Mouse (Mus musculus) kidney, adult 8-10 months (tissue): ENCODE measurements around the gene Polr2f.
A peak's percentile ranks its signal among the peaks of the same experiment; 100 is the strongest.

ENCODE experiments used
- DNase-seq, 2 experiments: peaks; one replicate each; pipeline ENCODE4 v3.0.0; 2022

The Polr2f gene

DNA sequence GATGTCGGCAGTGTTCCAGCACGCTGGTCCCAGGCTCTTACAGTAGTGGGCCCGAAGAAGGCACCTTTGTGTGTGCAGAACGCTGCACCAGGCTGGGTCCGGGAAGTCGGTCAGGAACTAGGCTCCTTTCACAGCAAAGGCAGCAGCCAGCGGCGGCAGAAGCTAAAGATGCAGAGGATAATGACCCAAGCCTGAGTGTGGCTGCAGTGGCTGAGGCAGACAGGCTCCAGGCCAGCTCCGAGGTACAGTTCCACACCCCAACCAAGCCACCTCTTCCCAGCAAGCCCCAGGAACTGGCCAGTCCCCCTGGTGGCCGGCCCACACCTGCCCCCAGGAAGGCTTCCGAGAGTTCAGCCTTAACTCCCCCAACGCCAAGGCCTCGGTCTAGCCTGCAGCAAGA is 18.3 kb upstream of the Polr2f start:
- DNase-seq, result no peak

DNA sequence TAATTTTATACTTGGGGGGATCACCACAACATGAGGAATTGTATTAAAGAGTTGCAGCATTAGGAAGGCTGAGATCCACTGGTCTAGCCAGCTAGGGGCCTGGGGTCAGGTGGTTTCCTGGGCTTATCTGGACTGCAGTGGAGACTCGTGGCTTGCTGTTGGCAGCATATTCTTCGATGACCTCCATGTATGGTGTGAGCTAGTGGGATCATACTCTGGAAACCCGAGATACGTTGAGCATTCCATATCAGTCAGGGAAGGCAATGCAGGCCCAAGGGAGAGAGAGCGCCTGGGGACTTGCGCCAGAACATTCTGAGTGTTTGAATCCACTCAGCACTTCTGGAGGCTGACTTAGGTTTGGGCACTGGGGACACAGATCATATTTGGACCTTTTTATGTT is 17.1 kb upstream of the Polr2f start:
- no peak for DNase-seq

DNA sequence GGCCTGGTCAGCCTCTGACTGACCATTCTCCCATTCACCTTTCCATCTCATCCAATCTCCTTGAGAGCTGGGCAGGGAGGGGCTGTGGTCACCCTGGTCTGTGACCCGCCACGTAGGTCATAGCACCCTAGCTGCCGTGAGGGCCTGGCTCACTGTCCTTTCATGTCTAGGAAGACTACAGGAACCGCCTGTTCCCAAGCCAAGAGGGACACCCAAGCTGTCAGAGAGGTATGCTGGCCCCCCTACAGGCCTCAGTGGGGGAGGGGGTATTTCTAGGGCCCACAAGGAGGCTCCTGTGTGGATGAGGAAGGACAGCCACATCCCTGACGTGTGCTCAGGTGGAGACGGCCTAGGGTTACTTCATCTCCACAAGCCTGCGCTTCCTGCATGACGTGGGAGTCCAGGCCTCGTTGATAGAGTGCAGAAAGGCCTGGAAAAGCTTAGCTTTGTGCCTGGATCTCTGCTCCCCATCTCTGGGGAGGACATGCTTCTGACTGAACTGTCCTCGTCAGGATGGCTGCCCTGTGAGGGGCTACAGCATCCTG is 16.4 kb upstream of the Polr2f start:
- no peak for DNase-seq

DNA sequence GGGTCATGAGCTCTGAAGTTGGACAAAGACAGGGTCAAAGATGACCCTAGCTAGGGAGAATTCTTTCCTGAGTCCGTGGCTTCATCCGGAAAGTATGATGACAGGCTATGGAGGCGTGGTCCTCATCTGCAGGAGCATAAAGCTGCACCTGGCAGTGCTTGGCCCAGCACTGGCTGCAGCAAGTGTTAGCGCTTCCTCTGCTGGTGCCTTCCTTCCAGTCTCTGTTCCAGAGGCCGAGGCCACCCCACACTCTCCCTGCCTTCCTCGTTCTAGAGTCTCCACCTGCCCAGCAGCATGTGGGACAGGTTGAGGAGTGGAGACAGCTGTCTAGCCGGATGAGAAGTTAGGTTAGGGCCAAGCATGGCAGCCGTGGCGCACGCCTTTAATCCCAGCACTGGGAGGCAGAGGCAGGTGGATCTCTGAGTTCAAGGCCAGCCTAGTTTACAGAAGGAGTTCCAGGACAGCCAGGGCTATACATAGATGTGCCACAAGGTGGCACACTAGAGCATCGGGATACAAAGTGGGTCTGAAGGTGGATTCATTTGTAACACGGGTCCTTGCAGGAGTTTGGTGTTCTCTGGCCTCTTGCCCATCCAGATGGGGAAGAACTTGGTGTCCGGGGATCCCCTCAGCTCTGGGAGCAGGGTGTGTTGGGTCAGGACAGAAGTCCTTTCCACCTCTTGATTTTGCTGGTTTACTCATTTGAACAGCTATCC is 14.4 kb upstream of the Polr2f start:
- peak in 1 of 2 experiments; percentile 74 for DNase-seq

DNA sequence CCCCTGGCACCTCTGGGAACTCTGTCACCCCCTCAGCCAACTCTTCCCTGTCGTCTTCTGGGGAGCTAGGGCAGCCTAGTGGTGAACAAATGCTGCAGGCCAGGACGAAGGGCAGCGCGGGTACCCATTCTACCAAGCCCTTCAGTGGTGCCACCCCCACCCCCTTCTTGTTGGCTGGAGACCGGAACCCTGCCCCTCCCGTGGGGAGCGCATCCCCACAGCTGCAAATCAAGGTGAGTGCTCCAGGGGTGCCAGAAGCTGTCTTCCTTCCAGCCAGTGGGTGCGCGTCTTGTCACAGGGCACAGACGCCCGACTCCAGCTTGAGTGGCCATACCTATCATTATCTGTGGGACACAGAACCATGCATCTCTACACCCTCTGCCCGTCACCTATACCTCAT is 13.7 kb upstream of the Polr2f start:
- no peak for DNase-seq

DNA sequence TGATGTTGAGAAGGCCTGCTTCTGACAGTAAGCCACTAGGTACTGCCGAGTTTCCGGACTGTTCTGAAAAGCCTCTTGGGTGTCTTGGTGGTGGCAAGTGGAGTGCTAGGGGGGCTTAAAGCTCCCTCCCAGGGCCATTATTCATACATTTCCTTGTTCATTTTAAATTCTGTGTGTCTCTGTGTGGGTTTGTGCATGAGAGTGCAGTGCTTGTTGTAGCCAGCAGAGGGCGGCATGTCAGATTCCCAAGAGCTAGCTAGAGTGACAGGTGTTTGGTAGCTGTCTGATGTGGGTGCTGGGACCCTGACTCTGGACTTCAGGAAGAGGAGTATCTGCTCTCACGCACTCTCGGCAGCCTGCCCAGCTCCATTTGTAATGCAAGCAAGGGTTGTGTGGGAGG is 12.6 kb upstream of the Polr2f start:
- no peak for DNase-seq

DNA sequence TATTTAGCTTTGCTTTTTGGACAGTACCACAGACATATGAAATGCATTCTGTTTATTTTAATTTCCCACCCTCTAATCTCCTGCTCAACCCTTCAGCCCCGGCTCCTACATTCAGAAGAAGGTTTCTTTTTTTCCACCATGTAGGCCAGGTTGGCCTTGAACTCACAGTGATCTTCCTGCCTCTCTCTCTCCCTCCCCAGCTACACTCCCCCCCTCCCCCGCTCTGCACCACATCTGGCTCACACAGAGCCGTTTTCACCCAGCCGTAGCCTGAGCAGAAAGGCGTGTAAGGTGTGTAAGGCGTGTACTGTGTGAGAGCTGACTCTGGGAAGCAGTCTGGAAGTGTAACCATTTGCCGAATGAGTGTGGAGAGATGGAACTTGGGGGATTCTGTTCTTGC is 11.5 kb upstream of the Polr2f start:
- no peak for DNase-seq

DNA sequence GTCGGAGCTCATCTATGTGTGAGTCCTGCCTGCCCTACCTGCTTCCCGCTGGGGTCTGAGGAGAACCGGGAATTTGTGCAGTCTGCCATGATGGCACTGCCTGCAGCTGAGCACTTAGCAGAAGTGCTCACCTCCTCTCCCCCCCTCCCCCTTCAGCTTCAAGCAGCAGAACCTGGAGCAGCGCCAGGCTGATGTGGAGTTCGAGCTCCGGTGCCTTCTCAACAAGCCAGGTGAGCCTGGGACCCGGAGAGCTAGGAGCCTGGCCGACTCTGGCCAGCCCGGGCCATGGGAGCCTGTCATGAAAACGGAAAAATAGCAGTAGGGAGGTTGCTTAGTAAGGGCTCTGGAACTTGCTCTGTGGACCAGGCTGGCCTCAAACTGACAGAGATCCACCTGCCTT is 10.0 kb upstream of the Polr2f start:
- DNase-seq, result peak; percentile 60 to 65

DNA sequence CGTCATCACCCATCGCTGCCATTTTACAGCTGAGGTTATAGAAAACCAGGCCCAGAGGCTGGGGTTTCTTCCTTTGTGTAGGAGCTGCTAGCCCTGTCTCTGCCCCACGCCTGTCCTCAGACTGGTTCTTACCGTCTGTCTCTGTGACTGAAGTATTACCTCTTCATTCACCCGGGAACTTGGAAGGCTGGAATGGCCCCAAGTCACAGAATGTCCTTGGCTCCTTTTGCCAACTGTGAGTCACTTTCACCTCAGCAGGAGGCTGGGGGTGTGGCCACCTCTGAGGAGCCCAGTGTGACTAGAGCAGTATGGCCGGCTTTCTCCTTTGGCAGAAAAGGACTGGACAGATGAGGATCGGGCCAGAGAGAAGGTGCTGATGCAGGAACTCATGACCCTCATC is 9.4 kb upstream of the Polr2f start:
- peak; percentile 91 to 97 for DNase-seq

DNA sequence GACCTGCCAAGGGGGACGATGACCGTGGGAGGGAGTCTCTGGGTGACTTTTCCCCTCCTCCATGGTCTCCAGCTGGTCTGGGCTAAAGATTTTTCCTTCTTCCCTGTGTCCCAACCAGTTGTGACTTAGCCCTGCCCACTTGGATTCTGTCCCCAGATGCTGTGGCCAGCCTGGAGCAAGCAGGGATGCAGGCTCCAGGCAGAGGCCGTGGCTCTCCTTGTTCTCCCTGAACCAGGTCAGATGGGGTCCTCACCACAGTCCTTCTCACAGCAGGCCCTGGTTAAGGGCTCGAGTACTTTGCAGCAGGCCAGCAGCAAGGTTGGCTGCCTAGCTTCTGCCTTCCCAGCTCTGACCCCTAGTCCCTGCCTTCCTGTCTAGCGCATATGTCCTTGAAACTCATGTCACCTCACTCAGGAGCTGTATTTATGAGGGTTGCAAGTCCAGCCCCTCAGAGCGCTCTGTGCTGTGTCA is 7.6 kb upstream of the Polr2f start:
- DNase-seq, result peak in 1 of 2 experiments; percentile 37

DNA sequence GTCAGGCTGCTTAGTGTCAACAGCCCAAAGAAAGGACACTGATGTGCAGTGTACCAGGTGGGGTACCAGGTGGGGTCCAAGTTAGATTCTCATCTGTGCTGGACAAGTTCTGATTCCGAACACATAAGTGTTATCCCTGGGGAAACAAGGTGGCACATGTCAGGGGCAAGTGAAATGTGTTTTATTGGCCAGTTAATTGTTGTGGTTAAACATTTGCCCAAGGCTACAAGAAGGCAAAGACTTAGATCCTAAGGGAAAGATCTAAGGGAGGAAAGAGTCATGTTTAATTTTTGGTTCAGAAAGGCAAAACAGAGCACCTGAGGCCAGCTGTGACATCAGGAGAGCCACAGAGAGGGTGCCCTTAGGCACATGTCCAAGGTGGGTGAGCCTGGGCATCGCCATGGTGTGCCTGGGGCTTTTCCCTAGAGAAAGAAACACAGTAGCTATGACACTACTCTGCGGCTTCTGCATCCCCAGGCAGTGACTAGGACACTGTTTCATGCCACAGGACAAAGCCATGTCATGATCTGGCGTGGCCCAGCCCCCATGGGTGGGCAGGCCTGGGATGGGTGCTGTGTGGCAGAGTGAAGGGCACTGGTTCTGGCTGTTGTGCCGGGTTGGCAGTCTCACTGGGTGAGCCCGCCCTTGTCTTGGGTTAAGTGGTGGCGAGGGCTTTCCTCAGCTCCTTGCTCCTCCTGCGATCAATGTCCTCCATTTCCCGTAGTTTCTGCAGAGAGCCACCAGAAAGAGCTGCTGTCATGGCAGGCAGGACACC is 6.1 kb upstream of the Polr2f start:
- no peak for DNase-seq

DNA sequence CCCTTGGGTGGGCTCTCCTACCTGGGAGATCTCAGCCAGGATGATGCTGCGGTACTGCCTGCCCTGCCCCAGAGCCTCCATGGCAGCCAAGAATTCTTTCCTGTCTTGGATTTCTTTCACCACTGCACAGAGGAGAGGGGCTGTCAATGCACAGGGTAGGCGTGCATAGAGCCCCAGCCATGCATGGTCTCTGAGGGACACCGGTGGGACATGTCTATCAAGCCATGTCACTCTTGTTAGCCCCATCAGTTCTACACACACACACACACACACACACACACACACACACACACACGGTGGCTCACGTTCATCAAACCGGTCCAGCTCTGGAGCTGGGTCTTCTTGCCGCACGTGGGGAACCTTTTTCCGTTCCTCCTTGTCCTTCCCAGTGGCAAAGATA is 5.5 kb upstream of the Polr2f start:
- DNase-seq, result no peak

DNA sequence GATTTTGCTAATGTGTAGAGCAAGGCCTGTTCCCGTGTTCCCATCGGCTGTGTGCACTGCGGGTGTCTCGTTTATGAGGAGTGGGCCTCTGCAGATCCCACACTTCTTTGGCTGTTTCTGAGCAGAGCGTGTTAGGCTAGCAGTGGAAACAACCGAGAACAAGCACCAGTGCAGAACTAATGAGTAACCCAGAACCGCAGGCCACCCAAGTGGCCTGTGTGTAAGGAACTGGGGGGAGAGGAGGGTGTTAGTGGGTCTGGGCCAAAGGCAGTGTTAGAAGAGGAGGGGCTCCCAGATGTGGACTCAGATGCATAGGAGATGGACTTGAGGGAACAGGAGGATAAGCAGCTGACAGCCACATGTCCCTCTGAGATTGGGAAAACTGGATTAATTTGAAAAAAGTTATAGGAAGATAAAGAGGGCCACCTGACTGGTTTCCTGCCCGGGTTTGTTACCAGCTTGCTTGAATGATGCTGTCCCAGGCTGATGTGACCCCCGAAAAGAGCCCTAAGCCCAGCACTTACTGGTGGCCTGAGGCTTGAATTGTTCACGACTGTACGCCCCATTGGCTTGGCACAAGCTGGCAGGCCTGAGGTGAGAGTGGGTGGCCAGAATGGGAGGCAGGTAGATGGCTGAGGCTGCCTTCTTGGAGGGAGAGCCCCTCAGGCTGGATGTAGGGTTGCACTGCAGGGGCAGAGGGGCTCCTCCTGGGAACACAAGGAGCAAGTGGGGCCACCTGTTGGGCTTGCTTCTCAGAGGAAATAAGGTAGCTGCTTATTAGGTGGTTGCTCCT is 4.8 kb upstream of the Polr2f start:
- peak; percentile 42 to 47 for DNase-seq

DNA sequence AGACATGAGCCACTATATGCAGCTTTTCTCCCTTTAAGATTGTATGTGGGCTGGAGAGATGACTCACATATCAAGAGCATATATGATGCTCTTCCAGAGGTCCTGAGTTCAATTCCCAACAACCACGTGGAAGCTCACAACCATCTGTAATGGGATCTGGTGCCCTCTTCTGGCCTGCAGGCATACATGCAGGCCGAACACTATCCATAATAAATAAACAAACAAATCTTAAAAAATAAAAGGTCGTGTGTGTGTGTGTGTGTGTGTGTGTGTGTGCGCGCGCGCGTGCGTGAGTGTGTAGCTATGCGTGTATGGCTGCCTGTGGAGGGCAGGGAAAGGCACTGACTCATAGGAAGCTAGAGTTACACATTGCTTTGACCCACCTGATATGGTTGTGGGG is 1.2 kb upstream of the Polr2f start:
- no peak for DNase-seq

DNA sequence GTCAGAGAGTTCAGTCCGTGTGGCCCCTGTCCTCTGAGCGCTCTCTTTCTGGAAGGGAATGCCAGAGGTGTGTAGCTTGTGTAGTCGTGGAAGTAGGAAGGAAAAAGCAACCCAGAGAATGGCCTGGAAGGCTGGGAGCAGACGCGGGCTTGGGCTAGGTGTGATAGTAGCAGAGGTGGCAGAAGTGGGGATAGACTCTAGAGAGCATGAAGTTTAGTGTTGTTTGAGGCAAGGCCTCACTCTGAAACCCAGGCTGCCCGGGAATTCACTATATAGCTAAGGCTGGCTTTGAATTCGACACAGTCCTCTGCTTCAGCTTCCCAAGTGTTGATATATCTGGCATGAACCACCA is 733 bp downstream of the Polr2f start:
- no peak for DNase-seq

DNA sequence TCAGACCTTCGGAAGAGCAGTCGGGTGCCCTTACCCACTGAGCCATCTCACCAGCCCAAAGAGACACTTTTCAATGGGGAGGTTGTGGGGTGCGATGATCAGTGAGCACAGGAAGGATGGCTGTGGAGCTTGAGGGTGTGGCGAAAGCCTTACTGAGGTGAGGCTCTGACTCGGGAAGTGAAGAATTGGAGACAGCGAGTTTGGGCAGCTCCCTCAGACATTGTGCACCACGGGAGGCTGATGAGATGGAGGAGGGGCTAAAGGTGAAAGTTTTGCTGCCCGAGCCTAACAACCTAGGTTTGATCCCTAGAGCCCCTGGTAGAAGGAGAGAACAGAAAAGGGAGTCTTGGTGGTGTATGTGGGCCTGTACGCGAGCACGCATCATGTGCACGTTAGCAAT is 2.5 kb downstream of the Polr2f start:
- DNase-seq, result no peak

DNA sequence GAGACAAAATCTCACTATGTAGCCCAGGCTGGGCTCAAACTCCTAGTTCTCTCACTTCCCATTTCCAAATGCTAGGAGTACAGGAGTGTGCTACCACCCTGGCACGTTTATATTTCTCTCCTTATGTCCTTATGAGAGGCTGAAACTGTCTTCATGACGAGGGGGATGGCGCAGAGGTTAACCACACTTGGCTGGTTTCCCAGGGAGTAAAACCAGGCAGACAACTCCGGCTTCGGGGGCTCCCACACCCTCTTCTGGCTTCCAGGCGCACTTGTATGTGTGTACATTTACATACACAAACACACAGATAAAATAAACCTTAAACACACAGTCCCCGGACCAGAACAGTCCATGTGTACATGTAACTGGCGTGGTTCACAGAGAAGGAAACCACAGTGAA is 3.2 kb downstream of the Polr2f start:
- no peak for DNase-seq

DNA sequence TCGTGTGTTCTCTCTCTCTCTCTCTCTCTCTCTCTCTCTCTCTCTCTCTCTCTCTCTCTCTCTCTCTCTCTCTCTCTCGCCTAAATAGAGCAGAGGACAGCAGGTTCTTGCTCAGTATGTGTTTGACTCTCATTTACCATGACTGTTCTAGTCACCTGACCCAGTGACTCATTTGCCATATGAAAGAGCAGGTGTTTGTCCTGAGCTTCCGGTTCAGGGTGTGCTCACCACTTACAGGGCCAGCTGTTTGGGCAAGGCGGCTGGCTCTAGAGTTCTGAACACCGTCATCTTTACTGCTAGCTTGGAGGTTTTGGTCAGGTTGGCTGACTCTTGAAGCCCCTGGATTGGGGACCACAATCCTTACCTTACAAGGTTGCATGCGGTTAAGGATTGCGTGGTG is 4.7 kb downstream of the Polr2f start:
- DNase-seq, result no peak

DNA sequence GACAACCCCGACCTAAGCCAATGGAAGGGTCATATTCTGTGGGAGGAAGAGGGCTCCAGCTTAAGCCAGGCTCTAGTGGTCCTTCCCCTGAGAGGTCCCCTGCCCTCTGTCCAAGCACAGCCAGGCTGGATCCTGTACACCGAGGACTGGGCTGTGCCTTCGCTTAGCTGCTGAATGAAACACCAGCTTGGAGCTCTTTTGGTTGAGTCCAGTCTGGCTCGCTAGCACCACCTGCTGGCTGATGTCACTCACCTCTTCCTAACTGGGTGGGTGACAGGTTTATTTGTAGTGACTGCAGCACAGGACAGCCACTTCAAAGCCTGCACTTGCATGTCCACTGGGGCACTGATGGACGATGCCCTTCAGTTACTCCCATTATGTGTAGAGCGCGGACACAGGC is 7.7 kb downstream of the Polr2f start:
- peak; percentile 69 to 84 for DNase-seq

DNA sequence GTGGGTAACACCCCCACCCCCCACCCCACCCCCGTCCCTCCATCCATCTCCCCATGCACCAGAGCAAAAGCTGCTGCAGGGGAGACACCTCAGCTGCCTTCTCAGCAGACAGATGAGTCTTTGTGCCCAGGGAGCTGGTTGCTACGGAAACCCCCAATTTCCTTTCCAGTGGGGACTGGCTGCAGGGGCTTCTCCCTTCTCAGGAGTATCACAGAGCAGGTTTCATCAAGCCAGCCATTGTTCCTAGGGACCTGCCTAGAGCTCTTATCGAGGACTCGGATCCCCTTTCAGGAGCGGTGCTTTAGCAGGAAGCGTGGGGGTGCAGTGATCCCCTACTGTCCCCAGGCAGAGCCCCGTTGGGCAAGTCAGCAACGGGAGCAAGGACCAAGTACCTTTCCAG is 11.1 kb downstream of the Polr2f start:
- no peak for DNase-seq

DNA sequence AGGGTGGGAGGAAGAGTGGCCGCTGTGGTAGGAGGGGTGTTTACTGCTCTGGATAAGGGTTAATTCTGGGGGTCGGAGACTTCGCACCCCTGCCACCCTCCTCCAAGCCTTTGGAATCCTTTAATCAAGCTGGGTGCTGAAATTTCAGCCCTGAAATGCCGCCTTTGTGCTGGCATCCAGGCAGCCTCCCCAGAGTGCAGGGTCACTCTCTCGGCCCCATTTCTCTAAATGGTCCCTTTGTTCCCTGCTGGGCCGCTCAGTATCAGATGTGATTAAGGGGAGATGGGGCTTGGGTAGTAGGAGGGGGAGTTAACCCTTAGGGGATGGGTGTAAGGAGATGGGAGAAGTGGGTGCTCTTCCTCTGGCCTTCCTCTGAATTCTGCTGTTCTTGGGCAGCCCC is 11.9 kb downstream of the Polr2f start:
- DNase-seq, result no peak

DNA sequence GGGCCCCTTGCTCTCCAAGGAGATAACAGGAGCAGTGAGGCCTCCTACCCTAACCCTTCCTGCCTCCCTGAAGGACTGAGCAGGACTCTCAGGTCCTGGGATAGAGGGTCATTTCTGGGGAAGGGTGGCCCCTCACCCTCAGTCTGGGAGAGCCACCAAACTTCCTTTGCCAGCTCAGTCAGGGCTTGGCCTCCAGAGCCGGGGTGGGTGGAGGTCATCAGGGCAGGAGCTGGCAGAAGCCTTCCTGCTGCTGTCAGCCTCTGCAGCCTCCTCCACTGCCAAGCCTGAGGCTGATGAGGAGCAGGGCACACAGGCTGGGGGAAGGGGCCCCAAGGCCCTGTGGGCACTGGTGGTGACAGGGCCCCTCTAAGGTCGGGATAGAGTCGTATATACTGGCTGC is 14.8 kb downstream of the Polr2f start:
- no peak for DNase-seq

DNA sequence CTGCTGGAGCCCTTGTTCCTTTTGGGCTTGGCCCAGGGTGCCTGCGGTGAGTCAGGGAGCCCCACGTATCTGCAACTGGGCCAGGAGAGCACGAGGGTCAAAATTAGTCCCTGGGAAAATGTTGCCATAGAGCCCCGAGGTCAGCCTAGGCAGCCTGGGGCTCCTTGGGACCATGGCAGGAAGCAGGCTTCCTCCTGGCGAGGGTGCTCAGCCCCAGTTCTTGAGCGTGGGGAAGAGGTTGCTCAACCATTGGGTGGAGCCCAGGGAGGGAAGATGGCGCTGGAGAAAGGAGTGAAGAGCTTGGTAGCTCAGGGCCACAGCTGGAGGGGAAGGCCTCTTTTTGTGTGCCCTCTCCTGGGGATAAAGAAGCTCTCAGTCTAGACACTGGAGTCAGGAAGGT is 21.5 kb downstream of the Polr2f start:
- no peak for DNase-seq

DNA sequence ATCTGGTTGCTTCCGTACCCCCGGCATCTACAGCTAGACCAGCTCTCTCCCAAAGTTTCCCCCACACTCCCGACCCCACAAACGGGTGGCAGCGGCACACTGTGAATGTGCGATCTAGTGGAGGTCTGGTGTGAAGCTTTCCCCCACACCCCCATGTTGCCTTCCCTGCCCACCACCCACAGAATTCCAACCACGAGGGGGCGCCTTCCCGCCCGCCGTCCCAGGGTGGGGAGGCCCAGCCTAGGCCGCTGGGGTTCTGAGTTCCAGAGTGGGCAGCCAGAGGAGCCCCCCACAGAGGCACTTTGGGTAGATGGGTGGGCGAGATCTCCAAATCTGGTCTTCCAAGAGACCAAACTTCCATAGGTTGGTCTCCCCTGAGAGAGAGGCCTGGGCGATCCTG is 22.0 kb downstream of the Polr2f start:
- DNase-seq, result no peak
